Mouse (Mus musculus): Measurements from ENCODE around the gene Olfr1033.
"Not testable (repeated sequence)": the region's sequence is repeated elsewhere in the genome, so short reads cannot be mapped to it uniquely, and the experiment has no call there.

Gene Olfr1033

DNA sequence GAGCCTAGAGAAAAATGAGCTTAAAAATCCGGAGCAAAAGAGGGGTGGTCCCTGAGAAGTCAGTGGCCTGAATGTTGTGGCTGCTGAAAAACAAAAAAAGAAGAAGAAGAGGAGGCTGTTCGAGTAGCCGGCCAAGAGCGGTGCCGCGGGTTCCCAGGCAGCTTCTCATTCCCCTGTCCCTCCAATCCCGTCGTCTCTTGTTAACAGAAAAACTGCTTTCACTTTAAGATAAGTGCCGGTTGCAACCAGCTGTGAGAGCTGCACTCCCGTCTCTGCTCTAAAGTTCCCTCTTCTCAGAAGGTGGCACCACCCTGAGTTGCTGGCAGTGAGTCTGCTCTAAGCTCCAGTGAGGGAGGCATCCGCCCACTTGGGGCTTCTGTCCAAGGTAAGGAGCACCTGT lies at the start of gene Olfr1033:
Gene Olfr1033, plus strand, starts transcription at position 228 of the 400 bp plus-strand sequence.
- in situ Hi-C loops (cut with MboI), result not testable (repeated sequence)

DNA sequence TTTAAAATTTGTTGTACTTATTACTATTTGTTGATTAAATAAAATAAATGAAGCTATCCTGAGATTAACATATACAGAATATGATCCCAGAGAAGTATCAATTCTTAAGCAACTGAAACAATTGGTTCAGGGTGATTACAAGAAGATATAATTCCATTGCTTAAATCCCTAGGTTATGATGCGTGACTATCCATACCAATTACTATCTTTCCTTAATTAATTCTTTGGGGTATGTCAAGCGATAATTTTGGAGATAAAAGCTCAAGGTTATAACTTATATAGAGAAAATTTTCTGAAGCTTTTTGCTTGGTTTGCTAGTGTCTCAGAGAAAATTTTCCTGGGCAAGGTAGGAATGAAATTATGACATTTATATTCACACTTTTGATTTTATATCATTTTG lies 46.8 kb upstream of the Olfr1033 start, which contains the start of gene Olfr1029:
Gene Olfr1029, plus strand, starts transcription at position 301 of the 400 bp plus-strand sequence.
- in situ Hi-C loops (cut with MboI), result no loop called here

DNA sequence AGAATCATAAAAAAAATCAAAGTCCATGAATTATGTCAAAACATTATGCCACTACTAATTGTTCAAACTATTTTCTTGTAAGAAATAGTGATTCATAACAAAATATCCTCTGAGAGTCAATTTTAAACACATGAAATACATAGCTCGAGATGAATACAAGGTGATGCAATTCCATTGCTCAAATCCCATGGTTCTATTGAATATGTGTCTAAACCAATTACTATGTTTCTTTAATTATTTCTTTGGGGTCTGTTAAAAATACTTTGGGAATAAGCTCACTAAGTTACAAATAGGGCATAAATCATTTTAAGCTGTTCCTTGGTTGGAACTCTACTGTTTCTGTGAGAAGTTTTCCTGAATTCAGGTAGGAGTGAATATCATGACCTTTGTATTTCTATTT lies 41.5 kb upstream of the Olfr1033 start, which contains the start of gene Olfr1030:
Gene Olfr1030, plus strand, starts transcription at position 301 of the 400 bp plus-strand sequence.
- in situ Hi-C loops (cut with MboI), result no loop called here

DNA sequence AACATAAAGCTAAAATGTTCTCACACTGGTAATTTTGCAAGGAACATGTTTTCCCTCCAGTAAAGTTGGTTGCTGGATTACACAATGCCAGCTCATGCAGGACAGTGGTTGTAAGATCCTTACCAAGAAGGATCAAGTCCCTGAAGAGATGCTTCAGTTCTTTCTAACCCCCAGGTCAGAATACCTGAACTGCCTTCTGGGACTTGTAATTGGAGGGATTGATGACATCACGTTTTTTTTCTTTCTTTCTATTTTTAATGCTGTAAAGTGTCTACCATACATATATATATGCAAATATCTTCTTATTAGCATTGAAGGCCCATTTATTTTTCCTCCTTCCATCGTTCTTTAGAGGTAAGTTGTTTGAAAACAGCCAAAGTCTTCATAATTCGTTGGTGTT lies 30.4 kb upstream of the Olfr1033 start, which contains the start of gene Olfr1031:
Gene Olfr1031, plus strand, starts transcription at position 301 of the 400 bp plus-strand sequence.
- in situ Hi-C loops (cut with MboI), result no loop called here

DNA sequence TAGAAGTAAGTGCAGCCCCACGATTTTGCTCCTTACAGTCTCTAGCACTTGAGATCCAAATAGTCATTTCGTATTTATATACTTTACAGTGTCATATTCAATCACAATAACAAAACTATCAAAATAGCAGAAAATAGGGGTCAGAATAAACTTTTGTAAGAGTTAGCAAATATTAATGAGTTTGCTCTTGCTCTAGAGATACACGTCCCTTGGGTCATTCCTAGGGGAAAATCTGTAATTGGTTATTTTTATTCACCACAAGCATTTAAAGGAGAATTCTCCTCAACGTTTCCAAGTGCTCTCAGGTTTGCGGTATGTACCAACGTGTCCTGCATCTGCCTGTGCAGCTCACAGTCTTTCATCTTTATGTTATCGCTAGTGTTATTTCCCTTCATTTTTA lies 15.2 kb upstream of the Olfr1033 start, which contains the start of gene Olfr1032:
Gene Olfr1032, plus strand, starts transcription at position 301 of the 400 bp plus-strand sequence.
- in situ Hi-C loops (cut with MboI), result no loop called here

DNA sequence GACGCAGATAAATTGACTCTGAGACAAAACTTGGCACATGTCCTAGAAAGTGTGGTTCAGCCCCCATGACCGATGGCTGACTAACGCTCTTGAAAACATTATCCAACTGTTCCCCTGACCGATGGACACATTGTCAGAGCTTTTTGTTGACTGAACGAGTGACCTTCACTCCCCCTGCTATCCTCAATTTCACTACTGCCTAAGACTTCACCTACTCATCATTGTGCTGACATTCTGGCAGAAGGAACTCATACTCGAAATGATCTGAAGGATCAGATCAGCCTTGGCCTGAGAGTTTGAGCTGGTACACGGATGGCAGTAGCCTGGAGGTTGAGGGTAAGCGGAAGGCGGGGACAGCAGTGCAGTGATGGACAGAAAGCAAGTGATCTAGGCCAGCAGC lies 1.1 kb downstream of the Olfr1033 start:
- in situ Hi-C loops (cut with MboI), result not testable (repeated sequence)

DNA sequence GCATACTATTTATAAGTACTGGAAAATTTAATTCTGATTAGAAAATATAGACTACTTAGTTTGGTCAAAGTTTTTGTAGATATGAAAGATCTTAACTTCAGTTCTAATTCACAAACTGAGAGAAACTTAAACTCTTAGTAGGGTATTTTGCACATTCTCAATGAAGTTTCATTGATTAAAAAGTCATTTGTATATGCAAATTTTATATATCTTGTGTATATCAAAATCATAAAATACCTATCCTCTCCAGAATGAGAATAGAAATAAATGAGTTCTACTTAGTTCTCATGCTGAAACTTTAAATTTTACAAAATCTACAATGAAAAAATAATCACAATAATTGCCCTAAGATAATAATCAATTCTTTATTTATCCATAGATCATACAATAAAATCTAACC lies 25.1 kb downstream of the Olfr1033 start, which contains the start of gene Olfr1034:
Gene Olfr1034, plus strand, starts transcription at position 301 of the 400 bp plus-strand sequence.
- in situ Hi-C loops (cut with MboI), result no loop called here

DNA sequence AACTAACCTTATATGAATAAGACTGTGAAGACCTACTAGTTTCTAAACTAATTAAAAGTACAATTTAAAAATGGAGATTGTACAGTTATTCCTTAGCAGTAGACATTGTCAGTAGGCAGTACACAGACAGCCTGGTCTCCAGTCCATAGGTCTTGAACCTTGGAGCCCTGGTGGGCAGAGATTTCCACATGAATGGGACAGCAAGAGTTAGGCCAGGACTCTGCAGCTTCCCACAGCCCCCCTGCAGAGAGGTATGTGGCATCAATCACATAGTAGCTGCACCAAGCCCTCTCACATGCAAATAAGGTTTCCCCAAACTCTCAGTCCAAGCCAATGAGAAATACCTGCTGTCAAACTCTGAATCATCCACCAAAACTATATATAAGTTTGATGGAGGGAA lies 30.3 kb downstream of the Olfr1033 start:
- in situ Hi-C loops (cut with MboI), result not testable (repeated sequence)

DNA sequence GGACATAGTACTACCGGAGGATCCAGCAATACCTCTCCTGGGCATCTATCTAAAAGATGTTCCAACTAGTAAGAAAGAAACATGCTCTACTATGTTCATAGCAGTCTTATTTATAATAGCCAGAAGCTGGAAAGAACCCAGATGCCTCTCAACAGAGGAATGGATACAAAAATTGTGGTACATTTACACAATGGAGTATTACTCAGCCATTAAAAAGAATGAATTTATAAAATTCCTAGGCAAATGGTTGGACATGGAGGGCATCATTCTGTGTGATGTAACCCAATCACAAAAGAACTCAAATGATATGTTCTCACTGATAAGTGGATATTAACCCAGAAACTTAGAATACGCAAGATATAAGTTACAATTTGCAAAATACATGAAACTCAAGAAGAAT lies 43.3 kb downstream of the Olfr1033 start:
- in situ Hi-C loops (cut with MboI), result not testable (repeated sequence)

DNA sequence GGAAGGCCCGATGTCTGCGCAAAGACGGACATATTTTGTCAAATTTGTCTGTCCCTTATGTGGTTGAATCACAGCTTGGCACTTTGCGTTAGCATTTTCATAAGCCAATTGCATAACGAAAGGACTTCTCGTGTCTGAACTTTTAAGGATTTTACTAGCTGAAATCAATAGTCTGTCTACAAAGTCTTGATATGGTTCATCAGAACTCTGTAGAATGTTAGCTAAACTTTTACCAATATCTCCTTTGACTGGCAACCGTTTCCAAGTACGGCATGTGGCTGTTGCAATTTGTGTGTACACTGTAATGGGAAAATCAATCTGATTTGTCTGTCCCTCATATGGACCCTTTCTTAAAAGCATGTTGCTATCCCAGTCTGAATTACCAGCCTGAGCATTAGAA lies 49.8 kb downstream of the Olfr1033 start:
- in situ Hi-C loops (cut with MboI), result no loop called here

DNA sequence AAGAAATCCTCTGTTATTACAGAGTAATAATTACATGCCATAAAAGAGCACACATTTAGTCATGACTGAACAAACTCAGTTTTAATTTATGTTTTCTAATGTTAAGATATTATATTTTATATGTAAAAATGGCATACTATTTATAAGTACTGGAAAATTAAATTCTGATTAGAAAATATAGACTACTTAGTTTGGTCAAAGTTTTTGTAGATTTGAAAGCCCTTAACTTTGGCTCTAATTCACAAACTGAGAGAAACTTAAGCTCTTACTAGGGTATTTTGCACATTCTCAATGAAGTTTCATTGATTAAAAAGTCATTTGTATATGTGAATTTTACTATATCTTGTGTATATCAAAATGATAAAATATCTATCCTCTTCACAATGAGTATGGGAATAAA lies 53.3 kb downstream of the Olfr1033 start, which contains the start of gene Olfr1036:
Gene Olfr1036, plus strand, starts transcription at position 301 of the 400 bp plus-strand sequence.
- in situ Hi-C loops (cut with MboI), result not testable (repeated sequence)

DNA sequence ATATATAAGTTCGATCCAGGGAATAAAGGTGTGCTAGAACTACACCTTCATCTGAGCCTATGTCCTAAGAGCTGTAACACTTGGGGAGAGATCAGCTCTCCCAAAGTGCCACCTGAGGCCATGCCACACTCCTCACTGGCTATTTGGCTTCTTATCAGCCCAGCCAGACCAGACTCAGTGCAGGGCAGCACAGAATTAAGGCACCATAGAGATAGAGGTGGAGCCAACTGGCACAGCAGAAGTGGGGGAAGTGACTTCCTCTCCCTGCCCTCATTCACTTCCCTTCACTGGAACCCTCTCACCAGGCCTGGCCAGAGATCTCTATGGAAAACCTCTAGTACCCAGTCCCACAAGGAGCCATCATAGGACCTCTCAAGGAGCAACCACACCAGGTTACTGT lies 60.0 kb downstream of the Olfr1033 start:
- in situ Hi-C loops (cut with MboI), result not testable (repeated sequence)

DNA sequence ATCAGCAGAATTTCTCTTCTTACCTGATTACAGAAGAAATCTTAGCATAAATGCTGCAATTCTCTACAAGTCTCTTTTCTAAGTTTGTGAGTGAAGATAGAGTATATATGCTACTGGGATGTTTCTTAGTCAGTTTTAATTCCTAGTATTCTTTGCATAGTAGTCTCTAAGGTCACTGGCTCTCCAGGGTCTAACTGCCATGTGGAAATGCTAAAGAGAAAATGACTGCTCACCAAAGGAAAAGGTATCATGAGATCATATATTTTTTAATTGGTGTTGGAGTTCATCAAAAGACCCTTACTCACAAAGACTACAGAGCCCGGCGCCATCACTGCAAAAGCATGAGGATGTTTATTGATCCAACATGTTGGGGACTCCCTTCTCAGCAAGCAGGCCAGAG lies 66.9 kb downstream of the Olfr1033 start, which contains the start of gene Olfr1037:
Gene Olfr1037, minus strand, starts transcription at position 101 of the 400 bp plus-strand sequence.
- in situ Hi-C loops (cut with MboI), result no loop called here
